Mouse (Mus musculus) layer of hippocampus, postnatal 36 days (tissue): Measurements from ENCODE around the gene Asb6. TPM values are rescaled to one million over a fixed set of nuclear protein-coding genes. Genes with fewer than 3 reads are reported as not detected.

ENCODE experiments used
- DNase-seq, 2 experiments: peaks; one replicate each; pipeline ENCODE4 v3.0.0; 2022
- total RNA-seq, 2 experiments: library from RNA; stranded (reverse); gene quantifications; 2 replicates each; pipeline ENCODE4 v1.2.3; 2021

The Asb6 gene
- 10 to 100 TPM; 38.4 to 40.6 TPM for total RNA-seq

- no peak for DNase-seq
Measured at GRCm38 (mm10) chr2:30830283-30830795, at the start of gene Asb6. TSS of gene Asb6 (minus strand) at chr2:30830333.

GRCm38 (mm10) chr2:30879481-30879880, 49.3 kb upstream of the Asb6 start:
- DNase-seq, result no peak

GRCm38 (mm10) chr2:30875621-30876432, 45.7 kb upstream of the Asb6 start:
- no peak for DNase-seq

DNA sequence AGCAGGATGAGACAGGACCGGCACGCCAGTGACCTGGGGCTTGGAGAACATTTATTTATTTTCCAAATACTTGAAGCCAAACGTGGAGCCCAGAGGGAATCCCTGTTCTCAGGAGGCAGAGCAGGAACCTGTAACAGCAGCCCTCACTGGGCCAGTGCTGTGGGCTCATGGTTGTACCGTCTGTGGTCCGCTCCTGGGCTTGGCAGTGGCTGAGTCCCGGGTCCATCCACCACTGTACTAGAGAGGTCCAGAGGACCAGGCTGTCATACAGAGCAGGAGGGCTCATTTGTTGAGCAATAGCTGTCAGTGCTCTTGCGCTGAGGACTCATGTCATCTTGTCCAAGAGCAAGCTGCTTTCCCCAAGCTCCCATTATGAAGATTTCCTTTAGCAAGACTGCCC, 45.0 kb upstream of the Asb6 start:
- DNase-seq, result no peak

DNA sequence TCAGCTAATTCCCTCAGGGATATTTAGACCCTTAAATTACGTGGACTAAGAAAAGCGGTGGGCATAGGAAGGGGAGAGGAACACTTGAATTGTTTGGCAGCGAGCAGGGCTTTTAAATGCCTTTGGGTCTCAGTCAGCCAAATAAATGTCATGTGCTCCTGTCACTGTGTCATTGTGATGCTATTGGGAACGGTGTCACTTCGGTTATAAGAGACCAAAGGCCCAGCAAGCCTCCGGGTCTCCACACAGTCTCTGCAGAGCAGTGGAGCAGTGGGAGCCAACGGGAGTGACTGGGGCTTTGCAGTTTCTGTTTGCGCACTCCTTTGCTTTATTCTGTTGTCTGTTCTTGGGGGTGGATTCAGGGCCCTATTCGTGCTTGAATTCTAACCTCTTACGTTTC, 44.3 kb upstream of the Asb6 start:
- DNase-seq, result no peak

DNA sequence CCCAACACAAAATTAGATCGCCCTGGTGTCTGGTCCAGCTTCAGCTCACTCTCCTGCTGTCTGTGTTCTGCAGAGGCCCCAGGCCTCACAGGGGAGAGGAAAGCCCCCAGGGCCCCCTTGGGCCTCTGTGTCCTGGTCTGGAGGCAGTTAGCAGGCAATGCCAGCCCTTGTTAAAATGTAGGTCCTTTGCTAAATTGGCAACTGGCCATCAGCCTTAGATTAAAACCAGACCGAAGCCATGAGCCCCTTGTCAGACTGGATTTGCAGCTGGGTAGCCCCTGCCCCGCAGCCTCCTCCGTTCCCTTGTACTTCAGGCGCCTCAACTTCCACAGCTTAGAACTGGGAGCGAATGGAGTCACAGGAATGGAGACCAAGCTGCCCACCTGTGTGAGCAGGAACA, 42.5 kb upstream of the Asb6 start:
- no peak for DNase-seq

GRCm38 (mm10) chr2:30870863-30871262, 40.7 kb upstream of the Asb6 start:
- DNase-seq, result peak; percentile 31 to 44

GRCm38 (mm10) chr2:30865426-30865825, 35.3 kb upstream of the Asb6 start:
- DNase-seq, result no peak

GRCm38 (mm10) chr2:30864968-30865381, 34.8 kb upstream of the Asb6 start:
- DNase-seq, result no peak

GRCm38 (mm10) chr2:30863574-30863973, 33.4 kb upstream of the Asb6 start:
- no peak for DNase-seq

DNA sequence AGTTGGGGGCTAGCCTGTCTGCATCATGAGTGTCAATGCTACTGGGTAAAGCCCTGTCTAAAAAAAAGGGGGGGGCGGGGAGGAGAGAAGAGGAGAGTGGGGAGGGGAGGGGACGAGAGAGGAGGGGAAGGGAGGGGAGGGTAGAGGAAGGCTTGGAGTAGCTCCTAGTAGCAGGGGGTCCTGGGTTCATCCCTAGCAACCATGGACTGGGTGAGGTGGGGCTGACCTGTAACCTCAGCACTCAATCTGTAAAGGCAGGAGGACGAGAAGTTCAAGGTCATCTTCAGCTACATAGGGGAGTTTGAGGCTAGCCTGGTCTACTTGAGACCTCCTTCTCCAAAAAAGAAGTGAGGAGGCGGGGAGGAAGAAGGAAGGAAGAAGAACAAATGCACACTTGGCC, 31.9 kb upstream of the Asb6 start:
- no peak for DNase-seq

DNA sequence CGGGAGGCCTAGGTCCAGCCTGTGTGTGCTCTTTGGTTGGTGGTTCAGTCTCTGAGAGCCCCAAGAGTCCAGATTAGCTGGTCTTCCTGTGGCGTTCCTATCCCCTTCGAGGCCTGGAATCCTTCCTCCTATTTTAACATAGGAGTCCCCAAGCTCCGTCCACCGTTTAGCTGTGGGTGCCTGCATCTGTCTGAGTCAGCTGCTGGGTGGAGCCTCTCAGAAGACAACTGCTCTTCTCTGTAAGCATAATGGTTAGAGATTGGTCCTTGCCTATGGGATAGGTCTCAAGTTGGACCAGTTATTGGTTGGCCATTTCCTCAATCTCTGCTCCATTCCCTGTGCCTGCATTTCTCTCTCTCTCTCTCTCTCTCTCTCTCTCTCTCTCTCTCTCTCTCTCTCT, 29.6 kb upstream of the Asb6 start:
- DNase-seq, result no peak

DNA sequence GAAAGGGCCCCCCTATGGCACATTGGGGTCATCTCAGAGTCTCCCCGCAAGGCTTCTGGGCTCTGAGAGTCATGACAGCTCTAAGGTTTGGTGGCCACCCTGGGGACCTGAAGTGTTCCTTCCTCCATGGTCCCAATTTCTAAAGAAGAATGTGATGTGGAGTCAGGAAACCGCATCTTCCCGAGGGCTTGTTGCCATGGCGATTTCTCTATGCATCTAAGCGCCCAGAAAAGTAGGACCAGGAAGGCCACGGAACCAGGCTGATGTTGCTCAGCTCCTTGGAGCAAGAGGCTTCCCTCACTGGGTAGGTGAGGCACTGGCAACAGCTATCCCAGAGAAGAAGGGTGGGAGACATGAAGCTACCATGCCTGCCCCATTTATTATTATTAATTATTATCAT, 26.9 kb upstream of the Asb6 start:
- no peak for DNase-seq

DNA sequence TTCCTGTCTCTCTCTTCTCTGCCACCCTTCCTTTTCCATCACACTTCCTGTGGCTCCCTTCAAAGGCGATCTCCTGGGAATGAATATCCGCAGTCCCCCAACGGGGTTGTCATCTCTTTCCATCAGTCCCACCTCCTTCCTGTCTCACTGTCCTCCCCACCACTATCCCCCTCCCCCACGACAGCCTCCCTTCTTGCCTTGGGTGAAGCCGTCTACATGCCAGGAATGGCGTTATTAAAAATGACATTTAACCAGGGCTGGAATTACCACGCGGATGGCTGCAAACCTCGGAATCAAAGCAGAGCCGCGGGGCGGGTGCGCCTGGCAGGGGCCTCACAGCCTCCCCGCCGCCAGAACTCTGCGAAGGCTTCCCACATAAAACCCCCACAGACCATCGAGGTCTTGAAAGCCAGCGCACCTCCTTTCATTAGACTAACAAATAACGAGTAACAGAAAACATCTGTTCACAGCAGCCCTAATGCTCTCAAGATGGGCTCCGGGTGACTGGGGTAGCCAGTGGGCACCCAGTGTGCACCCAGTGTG, 22.7 kb upstream of the Asb6 start:
- no peak for DNase-seq

- DNase-seq, result no peak
Measured at GRCm38 (mm10) chr2:30850581-30850980, 20.4 kb upstream of the Asb6 start.

DNA sequence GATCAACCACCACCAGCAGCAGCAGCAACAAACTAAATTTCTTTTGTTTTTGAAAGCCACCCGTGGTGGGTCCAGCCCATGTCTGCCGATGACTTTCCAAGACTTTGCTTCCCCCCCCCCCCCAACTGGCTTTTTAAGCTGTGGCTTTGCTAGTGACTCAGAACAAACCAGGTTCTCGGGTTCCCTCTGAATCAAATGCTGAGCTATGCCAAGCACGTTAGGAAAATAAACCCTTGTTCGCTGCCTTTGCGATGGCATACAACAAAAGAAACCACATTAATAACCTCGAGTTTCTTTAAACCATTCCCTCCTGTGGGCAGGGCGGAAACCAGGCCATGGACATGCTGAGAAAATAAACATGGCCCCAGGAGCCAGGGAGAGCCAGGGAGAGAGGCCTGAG, 18.1 kb upstream of the Asb6 start:
- no peak for DNase-seq

GRCm38 (mm10) chr2:30846723-30847122, 16.6 kb upstream of the Asb6 start:
- DNase-seq, result no peak

GRCm38 (mm10) chr2:30846236-30846635, 16.1 kb upstream of the Asb6 start:
- no peak for DNase-seq

- no peak for DNase-seq
Measured at GRCm38 (mm10) chr2:30845152-30846070, 15.3 kb upstream of the Asb6 start.

DNA sequence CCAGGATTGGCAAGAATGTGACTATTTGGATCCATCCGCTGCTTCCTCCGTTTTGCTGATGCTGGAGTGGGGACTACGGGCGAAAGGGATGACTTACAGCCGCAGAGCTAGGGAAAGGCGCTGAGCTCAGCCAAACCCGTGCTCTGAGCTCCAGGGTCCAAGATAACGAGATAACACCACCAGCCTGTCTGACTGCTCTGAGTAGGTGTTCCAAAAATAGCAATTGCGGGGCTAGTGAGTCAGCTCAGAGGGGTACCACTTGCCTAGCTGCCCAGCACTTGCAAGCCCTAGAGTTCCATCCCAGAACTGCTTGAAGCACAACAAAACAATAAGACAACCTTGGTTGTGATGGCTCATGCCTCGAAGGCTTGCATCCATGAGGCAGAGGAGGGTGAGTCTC, 12.5 kb upstream of the Asb6 start:
- no peak for DNase-seq

GRCm38 (mm10) chr2:30836238-30836990, 6.3 kb upstream of the Asb6 start:
- DNase-seq, result no peak

GRCm38 (mm10) chr2:30834373-30835022, 4.4 kb upstream of the Asb6 start, which contains the start of gene Prrx2:
TSS of gene Prrx2 (plus strand) at chr2:30834972.
- DNase-seq, result no peak
